Mouse (Mus musculus) MEL (cell line): ENCODE measurements around the gene Macrod2. TPM values are rescaled to one million over a fixed set of nuclear protein-coding genes. Genes with fewer than 3 reads are reported as not detected.

Source experiments
- DNase-seq: peaks from one replicate; pipeline ENCODE4 v3.0.0; 2011; ENCODE audit warnings: low read depth, low spot score
- H3K27ac ChIP-seq: 2 replicates; pipeline ENCODE4 v1.5.1; 2012; ENCODE audit warnings: low read depth, mild to moderate bottlenecking, control low read depth, low read length, moderate library complexity; ENCODE audit not compliant: control insufficient read depth
- H3K27me3 ChIP-seq, 2 experiments: fragments of 150-350 bp in 1 of 2; sonication (generic) in 1 of 2; 2 replicates each; pipeline ENCODE4 v1.6.1; 2012; ENCODE audit warnings: low read length in 2 of 2, mild to moderate bottlenecking in 2 of 2, improper control_type of control experiment in 1 of 2, moderate library complexity in 1 of 2; ENCODE audit not compliant: insufficient read depth in 2 of 2, control insufficient read depth in 1 of 2
- H3K36me3 ChIP-seq, 2 experiments: 2 replicates each; pipeline ENCODE4 v1.6.1; 2012 to 2014; ENCODE audit warnings: low read length in 2 of 2, improper control_type of control experiment in 1 of 2, inconsistent platforms in 1 of 2, mild to moderate bottlenecking in 1 of 2; ENCODE audit not compliant: insufficient read depth in 2 of 2, control insufficient read depth in 1 of 2
- H3K4me1 ChIP-seq, 2 experiments: fragments of 150-350 bp in 1 of 2; sonication (generic) in 1 of 2; 2 replicates each; pipeline ENCODE4 v1.6.1; 2012; ENCODE audit warnings: low read length in 2 of 2, improper control_type of control experiment in 1 of 2, mild to moderate bottlenecking in 1 of 2; ENCODE audit not compliant: insufficient read depth in 2 of 2, control insufficient read depth in 1 of 2
- H3K4me3 ChIP-seq, 2 experiments: fragments of 150-350 bp in 1 of 2; sonication (generic) in 1 of 2; 2 replicates each; pipeline ENCODE4 v1.5.1; 2012; ENCODE audit warnings: low read depth in 2 of 2, low read length in 2 of 2, mild to moderate bottlenecking in 2 of 2, moderate library complexity in 2 of 2, control low read depth in 1 of 2, improper control_type of control experiment in 1 of 2; ENCODE audit not compliant: control insufficient read depth in 1 of 2, insufficient read depth in 1 of 2
- H3K79me2 ChIP-seq: 2 replicates; pipeline ENCODE4 v1.6.1; 2012; ENCODE audit warnings: mild to moderate bottlenecking, low read length, moderate library complexity; ENCODE audit not compliant: control insufficient read depth, poor library complexity, insufficient read depth
- H3K9ac ChIP-seq: 2 replicates; pipeline ENCODE4 v1.6.1; 2012; ENCODE audit warnings: low read depth, mild to moderate bottlenecking, control low read depth, low read length, moderate library complexity; ENCODE audit not compliant: control insufficient read depth, poor library complexity, severe bottlenecking
- H3K9me3 ChIP-seq: fragments of 150-350 bp; sonication (generic); replicated peaks from 2 replicates; pipeline ENCODE4 v1.6.1; 2012; ENCODE audit warnings: mild to moderate bottlenecking, low read length, improper control_type of control experiment, moderate library complexity; ENCODE audit not compliant: insufficient read depth
- BHLHE40 ChIP-seq: IDR thresholded peaks from 2 replicates; pipeline ENCODE4 v1.6.1; 2012; ENCODE audit warnings: low read depth, mild to moderate bottlenecking, inconsistent platforms, low read length, improper control_type of control experiment, borderline replicate concordance
- CHD2 ChIP-seq: IDR thresholded peaks from 2 replicates; pipeline ENCODE4 v1.6.1; 2011; ENCODE audit warnings: low read length, improper control_type of control experiment
- CTCF ChIP-seq, 3 experiments: IDR thresholded peaks in 2 of 3; conservative IDR thresholded peaks in 1 of 3; 2 replicates each; pipeline ENCODE4 v1.5.1; 2011 to 2012; ENCODE audit warnings: low read length in 3 of 3, low read depth in 2 of 3, mild to moderate bottlenecking in 2 of 3, improper control_type of control experiment in 1 of 3, inconsistent platforms in 1 of 3, mixed read lengths in 1 of 3, moderate library complexity in 1 of 3; ENCODE audit not compliant: control insufficient read depth in 1 of 3, insufficient read depth in 1 of 3, poor library complexity in 1 of 3, severe bottlenecking in 1 of 3
- E2F4 ChIP-seq: IDR thresholded peaks from 2 replicates; pipeline ENCODE4 v1.6.1; 2011; ENCODE audit warnings: low read depth, low read length, improper control_type of control experiment, borderline replicate concordance
- GABPA ChIP-seq: IDR thresholded peaks from 2 replicates; pipeline ENCODE4 v1.6.1; 2012; ENCODE audit warnings: low read depth, mild to moderate bottlenecking, inconsistent platforms, low read length, improper control_type of control experiment, moderate library complexity
- GATA1 ChIP-seq: IDR thresholded peaks from 2 replicates; pipeline ENCODE4 v1.6.1; 2011; ENCODE audit warnings: low read depth, low read length, improper control_type of control experiment
- HCFC1 ChIP-seq: IDR thresholded peaks from 2 replicates; pipeline ENCODE4 v1.6.1; 2012; ENCODE audit warnings: low read depth, mild to moderate bottlenecking, inconsistent platforms, low read length, improper control_type of control experiment, moderate library complexity
- MAFK ChIP-seq: IDR thresholded peaks from 2 replicates; pipeline ENCODE4 v1.6.1; 2011; ENCODE audit warnings: low read depth, mild to moderate bottlenecking, low read length, improper control_type of control experiment, borderline replicate concordance
- MAZ ChIP-seq: IDR thresholded peaks from 2 replicates; pipeline ENCODE4 v1.6.1; 2012; ENCODE audit warnings: low read depth, mild to moderate bottlenecking, inconsistent platforms, low read length, improper control_type of control experiment
- MXI1 ChIP-seq: IDR thresholded peaks from 2 replicates; pipeline ENCODE4 v1.6.1; 2011; ENCODE audit warnings: mild to moderate bottlenecking, low read depth, low read length, improper control_type of control experiment
- MYB ChIP-seq: IDR thresholded peaks from 2 replicates; pipeline ENCODE4 v1.6.1; 2011; ENCODE audit warnings: mild to moderate bottlenecking, low read depth, low read length, improper control_type of control experiment
- NELFE ChIP-seq: IDR thresholded peaks from 2 replicates; pipeline ENCODE4 v1.6.1; 2011; ENCODE audit warnings: low read depth, low read length, improper control_type of control experiment
- NRF1 ChIP-seq: IDR thresholded peaks from 2 replicates; pipeline ENCODE4 v1.6.1; 2014; ENCODE audit warnings: low read depth, mild to moderate bottlenecking, inconsistent platforms, low read length, improper control_type of control experiment, moderate library complexity; ENCODE audit not compliant: poor library complexity, insufficient read depth, severe bottlenecking
- POLR2AphosphoS2 ChIP-seq: IDR thresholded peaks from 2 replicates; pipeline ENCODE4 v1.6.1; 2011; ENCODE audit warnings: low read length, improper control_type of control experiment
- POLR2AphosphoS5 ChIP-seq: IDR thresholded peaks from 2 replicates; pipeline ENCODE4 v1.6.1; 2012; ENCODE audit warnings: low read depth, borderline replicate concordance, mild to moderate bottlenecking, inconsistent platforms, low read length, moderate library complexity, mixed read lengths
- RAD21 ChIP-seq: IDR thresholded peaks from 2 replicates; pipeline ENCODE4 v1.6.1; 2011; ENCODE audit warnings: mild to moderate bottlenecking, low read depth, low read length, improper control_type of control experiment
- SMC3 ChIP-seq: IDR thresholded peaks from 2 replicates; pipeline ENCODE4 v1.6.1; 2011; ENCODE audit warnings: low read depth, low read length, improper control_type of control experiment
- TAL1 ChIP-seq: IDR thresholded peaks from 2 replicates; pipeline ENCODE4 v1.6.1; 2012; ENCODE audit warnings: mild to moderate bottlenecking, inconsistent platforms, low read length, moderate library complexity, mixed read lengths
- TBP ChIP-seq: IDR thresholded peaks from 2 replicates; pipeline ENCODE4 v1.8.0; 2011; ENCODE audit warnings: low read depth, low read length, improper control_type of control experiment
- TCF12 ChIP-seq: IDR thresholded peaks from 2 replicates; pipeline ENCODE4 v1.6.1; 2014; ENCODE audit warnings: low read depth, mild to moderate bottlenecking, inconsistent platforms, low read length, improper control_type of control experiment, moderate library complexity
- UBTF ChIP-seq: IDR thresholded peaks from 2 replicates; pipeline ENCODE4 v1.6.1; 2012; ENCODE audit warnings: low read depth, mild to moderate bottlenecking, inconsistent platforms, low read length, improper control_type of control experiment, moderate library complexity, borderline replicate concordance; ENCODE audit not compliant: insufficient read depth
- USF1 ChIP-seq: IDR thresholded peaks from 2 replicates; pipeline ENCODE4 v1.6.1; 2014; ENCODE audit warnings: low read depth, mild to moderate bottlenecking, inconsistent platforms, low read length, improper control_type of control experiment, moderate library complexity
- ZMIZ1 ChIP-seq: IDR thresholded peaks from 2 replicates; pipeline ENCODE4 v1.6.1; 2012; ENCODE audit warnings: low read depth, mild to moderate bottlenecking, inconsistent platforms, low read length, improper control_type of control experiment, moderate library complexity
- polyA plus RNA-seq, 2 experiments: library from polyadenylated mRNA; stranded (reverse) in 1 of 2; unstranded in 1 of 2; fragments of >175 nt in 1 of 2; fragments of >200 nt in 1 of 2; gene quantifications; 2 replicates each; pipeline versions ENCODE4 v1.2.1 to v1.2.4; 2012; ENCODE audit warnings: low replicate concordance in 2 of 2, low read depth in 1 of 2; ENCODE audit not compliant: insufficient read length in 2 of 2, insufficient read depth in 1 of 2, missing spikeins in 1 of 2
- total RNA-seq: library from RNA; depleted of rRNA; stranded (reverse); fragments of 300-350 nt; gene quantifications from 2 replicates; pipeline ENCODE4 v1.2.3, GENCODE M21; 2012

Macrod2 gene
- total and polyA plus RNA-seq, 3 experiments = not detected

- TF ChIP-seq SMC3 (no peak), MYB (no peak), MAZ (no peak), NRF1 (no peak), HCFC1 (no peak), CTCF (IDR thresholded peaks at IDR 0.05 in 2 of 3, conservative IDR thresholded peaks at IDR 0.05 in 1 of 3; ENCODE audit: control insufficient read depth in 1 of 3, insufficient read depth in 1 of 3, low read depth in 2 of 3, low read length in 3 of 3, poor library complexity in 1 of 3, severe bottlenecking in 1 of 3) (no peak), MXI1 (no peak), E2F4 (no peak), POLR2AphosphoS2 (no peak)
- TF ChIP-seq, all 39 proteins: peak for 0
- Histone ChIP-seq H3K27ac (no peak overlapping the region), H3K36me3 (no peaks in the 10 kb centered on the region), H3K27me3 (no peaks in the 10 kb centered on the region), H3K4me1 (no peaks in the 10 kb centered on the region), H3K9me3 (no peaks in the 10 kb centered on the region), H3K4me3 (no peak overlapping the region), H3K79me2 (no peaks in the 10 kb centered on the region), H3K9ac (no peak overlapping the region)
- DNase-seq = no peak
Observed at GRCm38 (mm10) chr2:141274262-141274661, 879.2 kb downstream of the Macrod2 start.

GRCm38 (mm10) chr2:141279130-141279698 lies 884.1 kb downstream of the Macrod2 start:
- Histone ChIP-seq H3K27me3 (no peaks in the 10 kb centered on the region), H3K9ac (no peak overlapping the region), H3K27ac (no peak overlapping the region), H3K9me3 (no peaks in the 10 kb centered on the region), H3K36me3 (no peaks in the 10 kb centered on the region), H3K79me2 (no peaks in the 10 kb centered on the region), H3K4me3 (no peak overlapping the region), H3K4me1 (no peaks in the 10 kb centered on the region)
- DNase-seq = no peak
- no peak for TF ChIP-seq GATA1
- no peak for TF ChIP-seq MXI1
- no peak for TF ChIP-seq TCF12
- TF ChIP-seq BHLHE40 = no peak
- no peak for TF ChIP-seq GABPA
- TF ChIP-seq MYB = no peak
- TF ChIP-seq POLR2AphosphoS2 = no peak
- no peak for TF ChIP-seq NELFE
- TF ChIP-seq RAD21 = no peak
- no peak for TF ChIP-seq TBP
- TF ChIP-seq CHD2 = no peak
- no peak for TF ChIP-seq ZMIZ1
- no peak for TF ChIP-seq USF1
- TF ChIP-seq UBTF = no peak
- no peak for TF ChIP-seq MAFK
- no peak for TF ChIP-seq TAL1
- no peak for TF ChIP-seq POLR2AphosphoS5
